Mouse (Mus musculus) embryonic facial prominence, embryonic 11.5 days (tissue): ENCODE data around the gene Sema6d. TPM values are rescaled to one million over a fixed set of nuclear protein-coding genes. Genes with fewer than 3 reads are reported as not detected.

ENCODE experiments used
- ATAC-seq: fragments of 200-750 bp; cut with Nextera tagmentation; replicated peaks from 2 replicates; pipeline ENCODE4 v1.8.0; 2017; ENCODE audit warnings: low read depth; ENCODE audit not compliant: insufficient number of reproducible peaks, low FRiP score, low TSS enrichment
- DNase-seq: peaks from one replicate; pipeline ENCODE4 v3.0.0-alpha.2; 2015; ENCODE audit warnings: low spot score
- H3K27ac ChIP-seq: fragments of 300-500 bp; sonication (generic); replicated peaks from 2 replicates; pipeline ENCODE4 v1.5.1; 2014; ENCODE audit warnings: mild to moderate bottlenecking, low read depth, low read length, control low read depth
- H3K27me3 ChIP-seq: fragments of 300-500 bp; sonication (generic); 2 replicates; pipeline ENCODE4 v1.6.1; 2014; ENCODE audit warnings: mild to moderate bottlenecking, low read length, moderate library complexity, mixed read lengths; ENCODE audit not compliant: control insufficient read depth, insufficient read depth
- H3K36me3 ChIP-seq: fragments of 300-500 bp; sonication (generic); replicated peaks from 2 replicates; pipeline ENCODE4 v1.6.1; 2014; ENCODE audit warnings: low read depth, mild to moderate bottlenecking, low read length, moderate library complexity, mixed read lengths; ENCODE audit not compliant: control insufficient read depth, insufficient read depth
- H3K4me1 ChIP-seq: fragments of 300-500 bp; sonication (generic); 2 replicates; pipeline ENCODE4 v1.6.1; 2014; ENCODE audit warnings: low read length, mixed read lengths; ENCODE audit not compliant: control insufficient read depth, insufficient read depth
- H3K4me2 ChIP-seq: fragments of 300-500 bp; sonication (generic); 2 replicates; pipeline ENCODE4 v1.6.1; 2014; ENCODE audit warnings: low read depth, mild to moderate bottlenecking, control low read depth, low read length, moderate library complexity
- H3K4me3 ChIP-seq: fragments of 300-500 bp; sonication (generic); 2 replicates; pipeline ENCODE4 v1.5.1; 2014; ENCODE audit warnings: low read depth, low read length, control low read depth
- H3K9ac ChIP-seq: fragments of 300-500 bp; sonication (generic); replicated peaks from 2 replicates; pipeline ENCODE4 v1.6.1; 2014; ENCODE audit warnings: mild to moderate bottlenecking, control low read depth, low read length
- H3K9me3 ChIP-seq: fragments of 300-500 bp; sonication (generic); replicated peaks from 2 replicates; pipeline ENCODE4 v1.6.1; 2016; ENCODE audit warnings: mild to moderate bottlenecking, low read length, inconsistent platforms, mixed read lengths; ENCODE audit not compliant: control insufficient read depth
- WGBS: fragments of 180-500 bp; shearing (Covaris S2); extraction: QIAGEN DNeasy Blood & Tissue Kit; methylation state at CpG from one replicate; pipeline ENCODE4 v1.1.7; 2014; 5-methylcytosine and 5-hydroxymethylcytosine counted together
- polyA plus RNA-seq: library from polyadenylated mRNA; unstranded; fragments of >200 nt; fragmentation: Nextera tagmentation; extraction: Ambion mirVana; gene quantifications from 2 replicates; pipeline ENCODE4 v1.2.1, GENCODE M21; 2014

Gene Sema6d
- polyA plus RNA-seq, 1 experiment from 2014 or later = 10.5 TPM

DNA sequence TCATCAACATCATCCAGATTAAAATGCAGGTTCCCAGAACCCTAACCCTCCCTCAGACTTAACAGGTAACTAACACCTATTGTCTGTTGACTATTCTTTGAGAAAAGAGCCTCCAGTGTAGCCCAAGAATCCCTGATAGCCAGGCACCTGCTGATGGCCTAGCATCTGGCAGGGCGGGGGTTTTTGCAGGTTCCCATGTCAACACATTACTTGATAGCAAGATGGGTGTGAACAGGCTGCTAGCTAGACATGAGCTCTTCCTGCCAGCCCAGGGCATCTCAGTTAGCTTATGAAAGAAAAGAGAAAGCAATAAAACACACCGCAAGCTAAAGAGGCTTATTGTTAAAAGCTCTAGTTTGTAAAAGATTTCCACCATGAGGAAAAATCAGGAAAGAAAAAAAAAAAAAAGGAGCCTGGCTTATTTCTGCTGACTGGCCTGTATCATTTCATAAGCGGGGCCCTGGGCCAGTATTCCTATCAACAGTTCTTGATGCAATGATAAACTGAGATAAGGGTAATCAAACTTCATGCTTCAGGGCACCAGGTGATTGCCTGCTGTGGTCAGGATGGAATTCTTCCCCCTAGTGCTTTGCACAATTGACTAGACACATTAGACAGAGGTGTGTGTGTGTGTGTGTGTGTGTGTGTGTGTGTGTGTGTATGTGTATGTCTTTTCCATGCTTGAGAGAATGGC is 528.9 kb downstream of the Sema6d start:
- no peak for ATAC-seq
- DNase-seq = no peak
- Histone ChIP-seq H3K4me2 (no peak overlapping the region), H3K4me3 (no peak overlapping the region), H3K27ac (no peak overlapping the region), H3K36me3 (no peaks in the 10 kb centered on the region), H3K27me3 (no peaks in the 10 kb centered on the region), H3K9me3 (no peaks in the 10 kb centered on the region), H3K9ac (no peak overlapping the region), H3K4me1 (no peaks in the 10 kb centered on the region)
- WGBS = 86% methylated on average over 3 of the region's 3 CpGs

GRCm38 (mm10) chr2:124620470-124620869 is 530.7 kb downstream of the Sema6d start:
- no peak overlapping the region for H3K4me3 ChIP-seq
- ATAC-seq = no peak
- no peaks in the 10 kb centered on the region for H3K27me3 ChIP-seq
- DNase-seq = no peak
- WGBS = 66% methylated on average over 6 of the region's 6 CpGs
- no peaks in the 10 kb centered on the region for H3K36me3 ChIP-seq
- no peak overlapping the region for H3K9ac ChIP-seq
- no peak overlapping the region for H3K27ac ChIP-seq
- no peaks in the 10 kb centered on the region for H3K4me1 ChIP-seq
- no peaks in the 10 kb centered on the region for H3K9me3 ChIP-seq
- H3K4me2 ChIP-seq = no peak overlapping the region

DNA sequence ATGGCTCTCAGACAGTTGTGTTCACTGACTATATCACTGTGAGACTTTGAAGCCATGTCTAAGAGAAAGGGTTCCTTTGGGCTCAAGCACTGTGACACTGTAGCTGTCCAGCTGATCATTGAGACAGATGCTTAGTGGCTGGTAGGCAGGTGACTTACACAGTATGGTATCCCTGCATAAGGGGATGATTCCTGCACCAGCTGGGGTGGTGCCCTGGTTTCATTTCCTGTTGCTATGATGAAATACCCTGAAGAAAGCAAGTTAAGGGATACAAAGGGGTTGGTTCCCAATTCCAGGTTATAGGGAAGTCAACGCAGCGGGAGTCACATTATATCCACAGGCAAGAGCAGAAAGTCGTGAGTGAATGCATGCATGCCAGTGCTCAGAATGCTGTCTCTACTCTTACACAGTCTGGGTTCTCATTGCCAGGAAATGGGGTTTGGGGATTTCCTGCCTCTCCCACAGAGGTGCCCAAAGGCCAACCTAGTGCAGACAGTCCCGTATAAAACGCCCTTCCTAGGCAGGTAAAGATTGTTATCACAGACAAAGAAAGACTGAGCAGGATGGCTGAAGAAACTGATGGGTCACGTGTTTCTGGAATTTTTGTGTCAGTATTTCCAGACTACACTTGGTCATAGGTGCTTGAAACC is 532.3 kb downstream of the Sema6d start:
- Histone ChIP-seq H3K27ac (no peak overlapping the region), H3K9ac (no peak overlapping the region), H3K9me3 (no peaks in the 10 kb centered on the region), H3K4me3 (no peak overlapping the region), H3K4me2 (no peak overlapping the region), H3K4me1 (no peaks in the 10 kb centered on the region), H3K27me3 (no peaks in the 10 kb centered on the region), H3K36me3 (no peaks in the 10 kb centered on the region)
- no peak for DNase-seq
- no peak for ATAC-seq
- WGBS = 80% methylated on average over 6 of the region's 6 CpGs

- Histone ChIP-seq H3K4me1 (no peaks in the 10 kb centered on the region), H3K27ac (no peak overlapping the region), H3K4me2 (no peak overlapping the region), H3K9me3 (no peaks in the 10 kb centered on the region), H3K36me3 (no peaks in the 10 kb centered on the region), H3K4me3 (no peak overlapping the region), H3K9ac (no peak overlapping the region), H3K27me3 (no peaks in the 10 kb centered on the region)
- 88% methylated on average over 10 of the region's 10 CpGs for WGBS
- no peak for ATAC-seq
- no peak for DNase-seq
Measured at GRCm38 (mm10) chr2:124624247-124624929, 534.6 kb downstream of the Sema6d start.

GRCm38 (mm10) chr2:124626425-124626824 is 536.7 kb downstream of the Sema6d start:
- 65% methylated on average over 7 of the region's 7 CpGs for WGBS

GRCm38 (mm10) chr2:124627664-124628063 is 537.9 kb downstream of the Sema6d start:
- no peak for DNase-seq
- H3K9ac ChIP-seq = no peak overlapping the region
- 83% methylated on average over 5 of the region's 5 CpGs for WGBS
- H3K9me3 ChIP-seq = no peaks in the 10 kb centered on the region
- H3K4me2 ChIP-seq = no peak overlapping the region
- no peaks in the 10 kb centered on the region for H3K36me3 ChIP-seq
- no peak for ATAC-seq
- H3K4me3 ChIP-seq = no peak overlapping the region
- no peaks in the 10 kb centered on the region for H3K27me3 ChIP-seq
- no peak overlapping the region for H3K27ac ChIP-seq
- H3K4me1 ChIP-seq = no peaks in the 10 kb centered on the region

More at GRCm38 (mm10) chr2:124626425-124626824, 536.7 kb downstream of the Sema6d start:
- Histone ChIP-seq H3K27ac (no peak overlapping the region), H3K9me3 (no peaks in the 10 kb centered on the region), H3K9ac (no peak overlapping the region), H3K4me2 (no peak overlapping the region), H3K36me3 (no peaks in the 10 kb centered on the region), H3K4me1 (no peaks in the 10 kb centered on the region), H3K27me3 (no peaks in the 10 kb centered on the region), H3K4me3 (no peak overlapping the region)
- DNase-seq (no peak), ATAC-seq (no peak)

GRCm38 (mm10) chr2:124628701-124629100 is 538.9 kb downstream of the Sema6d start:
- no peak overlapping the region for H3K27ac ChIP-seq
- no peaks in the 10 kb centered on the region for H3K9me3 ChIP-seq
- DNase-seq = no peak
- ATAC-seq = no peak
- H3K36me3 ChIP-seq = no peaks in the 10 kb centered on the region
- H3K4me3 ChIP-seq = no peak overlapping the region
- no peak overlapping the region for H3K9ac ChIP-seq
- no peaks in the 10 kb centered on the region for H3K27me3 ChIP-seq
- H3K4me1 ChIP-seq = no peaks in the 10 kb centered on the region
- WGBS = 80% methylated on average over 7 of the region's 7 CpGs
- H3K4me2 ChIP-seq = no peak overlapping the region

DNA sequence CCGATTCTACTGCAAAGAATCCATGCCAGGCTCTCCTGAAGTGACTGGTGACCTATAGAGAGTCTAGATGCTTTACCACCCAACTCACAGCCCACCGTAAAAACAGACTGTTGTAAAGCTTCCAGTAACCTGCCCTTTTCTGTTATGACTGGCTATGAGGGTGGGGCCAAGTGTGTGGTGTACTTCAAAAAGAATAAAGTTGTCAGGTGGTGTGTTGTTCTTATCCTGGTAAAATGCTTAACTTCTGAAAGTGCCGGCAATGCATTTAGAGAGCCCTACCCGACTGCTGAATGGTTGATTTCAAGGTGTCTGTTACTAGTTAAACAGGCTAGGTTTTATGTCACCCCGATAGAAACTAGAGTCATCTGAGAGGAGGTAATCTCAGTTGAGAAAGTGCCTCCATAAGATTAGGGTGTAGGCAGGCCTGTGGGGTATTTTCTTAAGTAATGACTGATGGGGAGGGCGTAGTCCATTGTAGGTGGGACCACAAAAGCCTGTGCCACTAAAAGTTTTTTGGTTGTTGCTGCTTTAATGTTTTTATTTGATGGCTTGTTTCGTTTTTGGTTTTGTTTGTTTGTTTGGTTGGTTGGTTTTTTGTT is 544.7 kb downstream of the Sema6d start:
- H3K9me3 ChIP-seq = no peaks in the 10 kb centered on the region
- DNase-seq (no peak), ATAC-seq (no peak)
- no peak overlapping the region for H3K27ac ChIP-seq
- H3K9ac ChIP-seq = no peak overlapping the region
- 85% methylated on average over 7 of the region's 7 CpGs for WGBS
- no peak overlapping the region for H3K4me3 ChIP-seq
- no peaks in the 10 kb centered on the region for H3K27me3 ChIP-seq
- H3K36me3 ChIP-seq = no peaks in the 10 kb centered on the region
- no peak overlapping the region for H3K4me2 ChIP-seq
- H3K4me1 ChIP-seq = no peaks in the 10 kb centered on the region
